ENCODE assay signal across 9 mouse cellular contexts in the genomic region with DNA sequence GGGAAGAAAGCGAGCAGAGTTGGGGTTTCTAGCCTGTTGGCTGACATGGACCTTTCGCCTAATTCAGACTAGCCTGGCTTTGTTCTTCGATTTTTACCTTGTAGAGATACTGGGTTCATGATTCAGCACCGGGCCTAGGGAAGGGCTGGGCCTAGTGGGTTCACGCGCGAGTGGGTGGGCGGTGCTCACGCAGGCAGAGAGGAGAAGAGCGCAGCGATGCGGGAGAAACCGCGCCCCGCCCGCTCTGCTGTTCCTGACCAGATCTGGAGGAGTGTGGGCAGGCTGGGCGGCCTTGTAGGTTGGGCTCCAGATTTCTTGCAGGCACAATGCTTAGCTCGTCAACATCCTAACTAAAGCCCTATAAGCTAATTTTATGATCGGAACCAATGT. TPM values are rescaled to one million over a fixed set of nuclear protein-coding genes. Genes with fewer than 3 reads are reported as not detected.
DNase-seq lines count a peak whose midpoint lies in the region; ATAC-seq and TF ChIP-seq lines count a peak whose summit lies in the region.
"Had no signal": no experiment of that assay in that cellular context is flagged by ENCODE, and none has a peak within 500 bp of the region (broad histone marks: within the 10 kb centered on the region; RNA-seq: fewer than 3 reads in every experiment).

No protein-coding gene starts in this region.

- DNase-seq in lung, postnatal 14 days: no peak
- DNase-seq in layer of hippocampus, adult 9-10 months (ENCODE audit: low spot score): peak; percentile 55
- DNase-seq in midbrain, embryonic 10.5 days (ENCODE audit: low spot score): peak; percentile 49
- DNase-seq in lung, adult 2 months: no peak

- H3K9ac ChIP-seq in lung, embryonic 16.5 days (ENCODE audit: low read length): no peak overlapping the region
- H3K9ac ChIP-seq in forebrain, embryonic 12.5 days: peak overlapping the region; percentile 81

- ATAC-seq in lung, embryonic 16.5 days (ENCODE audit: low read depth): no peak
- ATAC-seq in forebrain, embryonic 12.5 days (ENCODE audit: low FRiP score): peak; percentile 78
- ATAC-seq in inflammation-experienced regulatory T-cells, adult 6 months: no peak

- TF ChIP-seq CTCF in testis, adult 2 months (IDR thresholded peaks at IDR 0.05; ENCODE audit: control insufficient read depth, insufficient read depth, insufficient replicate concordance, low read depth, low read length): no peak
- no peak for TF ChIP-seq CTCF in lung, adult 2 months (IDR thresholded peaks at IDR 0.05; ENCODE audit: insufficient read depth, low read length)

- H3K9me3 ChIP-seq in lung, embryonic 16.5 days (ENCODE audit: control insufficient read depth, low read length): no peaks in the 10 kb centered on the region
- no peaks in the 10 kb centered on the region for H3K9me3 ChIP-seq in forebrain, embryonic 12.5 days
- no peaks in the 10 kb centered on the region for H3K9me3 ChIP-seq in midbrain, embryonic 10.5 days (replicated peaks)

- H3K4me3 ChIP-seq in lung, embryonic 16.5 days (ENCODE audit: low read length): no peak overlapping the region
- peak overlapping the region; percentile 54 for H3K4me3 ChIP-seq in forebrain, embryonic 12.5 days (replicated peaks)
- peak overlapping the region; percentile 74 for H3K4me3 ChIP-seq in midbrain, embryonic 10.5 days
- H3K4me3 ChIP-seq in testis, adult 2 months (ENCODE audit: control insufficient read depth, low read depth, low read length): peak overlapping the region; percentile 56
- H3K4me3 ChIP-seq in lung, adult 2 months (replicated peaks; ENCODE audit: extremely low read depth, low read depth, low read length): no peak overlapping the region

- H3K27ac ChIP-seq in lung, embryonic 16.5 days (ENCODE audit: low read length): no peak overlapping the region
- H3K27ac ChIP-seq in forebrain, embryonic 12.5 days: peak overlapping the region; percentile 95
- peak overlapping the region; percentile 93 for H3K27ac ChIP-seq in midbrain, embryonic 10.5 days (replicated peaks)
- no peak overlapping the region for H3K27ac ChIP-seq in testis, adult 2 months (ENCODE audit: control insufficient read depth, insufficient read depth, low read depth, low read length)
- H3K27ac ChIP-seq: macrophage had no signal

- peaks cover 9% of the 10 kb centered on the region; the same call in 1 of the 2 replicates for H3K4me1 ChIP-seq in lung, embryonic 16.5 days (replicated peaks; ENCODE audit: control insufficient read depth, insufficient read depth, low read length)
- peaks cover 18% of the 10 kb centered on the region for H3K4me1 ChIP-seq in forebrain, embryonic 12.5 days
- H3K4me1 ChIP-seq in midbrain, embryonic 10.5 days: peaks cover 21% of the 10 kb centered on the region
- peaks cover 7% of the 10 kb centered on the region for H3K4me1 ChIP-seq in testis, adult 2 months (ENCODE audit: control insufficient read depth, insufficient read depth, low read length)
- no peaks in the 10 kb centered on the region for H3K4me1 ChIP-seq in lung, adult 2 months (ENCODE audit: control insufficient read depth, insufficient read depth, low read length)

- H3K36me3 ChIP-seq in lung, embryonic 16.5 days (ENCODE audit: control insufficient read depth, insufficient read depth, low read length): no peaks in the 10 kb centered on the region
- H3K36me3 ChIP-seq in forebrain, embryonic 12.5 days (replicated peaks): no peaks in the 10 kb centered on the region
- no peaks in the 10 kb centered on the region for H3K36me3 ChIP-seq in midbrain, embryonic 10.5 days
- no peaks in the 10 kb centered on the region; the same call in 1 of the 2 replicates for H3K36me3 ChIP-seq in testis, adult 2 months (ENCODE audit: control insufficient read depth, insufficient read depth, low read length)

- H3K27me3 ChIP-seq in lung, embryonic 16.5 days (ENCODE audit: control insufficient read depth, insufficient read depth, low read depth, low read length): no peaks in the 10 kb centered on the region
- no peaks in the 10 kb centered on the region for H3K27me3 ChIP-seq in forebrain, embryonic 12.5 days
- no peaks in the 10 kb centered on the region for H3K27me3 ChIP-seq in midbrain, embryonic 10.5 days (ENCODE audit: low read depth, poor library complexity, severe bottlenecking)
- no peaks in the 10 kb centered on the region for H3K27me3 ChIP-seq in testis, adult 2 months (ENCODE audit: control insufficient read depth, insufficient read depth, low read length)

- H3K4me2 ChIP-seq in lung, embryonic 16.5 days (ENCODE audit: low read depth, low read length): peak overlapping the region; percentile 57
- H3K4me2 ChIP-seq in forebrain, embryonic 12.5 days: peak overlapping the region; percentile 76

- TF ChIP-seq POLR2A in testis, adult 2 months (IDR thresholded peaks at IDR 0.05; ENCODE audit: control insufficient read depth, low read depth, low read length): no peak
- no peak for TF ChIP-seq POLR2A in lung, adult 2 months (IDR thresholded peaks at IDR 0.05; ENCODE audit: borderline replicate concordance, extremely low read depth, low read depth, low read length)

- 43% methylated on average over 19 of the region's 19 CpGs for WGBS in lung, embryonic 16.5 days
- 18% methylated on average over 19 of the region's 19 CpGs for WGBS in forebrain, embryonic 12.5 days
- WGBS in midbrain, embryonic 10.5 days: 24% methylated on average over 19 of the region's 19 CpGs
- 66% methylated on average over 19 of the region's 19 CpGs for WGBS in lung, adult 2 months

RNA-seq across cellular contexts. Expression of a gene that starts 15.5 kb away (rescaled TPM):
- 30.8 and 31.0 TPM in 2 replicates for polyA plus RNA-seq in lung, embryonic 16.5 days (2015; fragmentation: Nextera tagmentation; extraction: Ambion mirVana)
- polyA plus RNA-seq in forebrain, embryonic 12.5 days (2016; fragmentation: Nextera tagmentation; extraction: Ambion mirVana): 36.7 and 36.8 TPM in 2 replicates
- polyA plus RNA-seq in midbrain, embryonic 10.5 days (2016; fragmentation: Nextera tagmentation; extraction: Ambion mirVana): 22.1 and 23.5 TPM in 2 replicates
- 5.1 and 5.6 TPM in 2 replicates for polyA plus RNA-seq in testis, adult 2 months (2012; rRNA removed)
- 1 to 10 TPM; 1.1 to 4.8 (median 4.6) TPM for polyA plus RNA-seq in inflammation-experienced regulatory T-cells, adult 6 months (2017; shearing (Covaris generic))
- 11.4 and 16.6 TPM in 2 replicates for polyA plus RNA-seq in lung, adult 2 months (2012; rRNA removed)

RNA-seq across cellular contexts. Expression of a gene that starts 16.1 kb away (rescaled TPM):
- polyA plus RNA-seq in lung, embryonic 16.5 days (2015; fragmentation: Nextera tagmentation; extraction: Ambion mirVana): 3.9 and 5.4 TPM in 2 replicates
- 53.8 and 63.2 TPM in 2 replicates for polyA plus RNA-seq in forebrain, embryonic 12.5 days (2016; fragmentation: Nextera tagmentation; extraction: Ambion mirVana)
- polyA plus RNA-seq in midbrain, embryonic 10.5 days (2016; fragmentation: Nextera tagmentation; extraction: Ambion mirVana): 22.1 and 35.0 TPM in 2 replicates
- 49.1 and 54.4 TPM in 2 replicates for polyA plus RNA-seq in testis, adult 2 months (2012; rRNA removed)
- polyA plus RNA-seq in inflammation-experienced regulatory T-cells, adult 6 months (2017; shearing (Covaris generic)): under 1 TPM; 0.10 to 0.75 (median 0.42) TPM
- polyA plus RNA-seq in lung, adult 2 months (2012; rRNA removed): 1.3 and 2.0 TPM in 2 replicates

Comparison
In these comparisons a context has a peak if more than half of its experiments do, and no peak if none do; other contexts are left out.
1. H3K27ac ChIP-seq: peak in forebrain, embryonic 12.5 days (single experiment) and midbrain, embryonic 10.5 days (single experiment); none in lung, embryonic 16.5 days (single experiment) and testis, adult 2 months (single experiment).
2. H3K4me3 ChIP-seq: peak in forebrain, embryonic 12.5 days (single experiment), midbrain, embryonic 10.5 days (single experiment) and testis, adult 2 months (single experiment); none in lung, embryonic 16.5 days (single experiment) and lung, adult 2 months (single experiment).
3. DNase-seq: peak in layer of hippocampus, adult 9-10 months (single experiment) and midbrain, embryonic 10.5 days (single experiment); none in lung, postnatal 14 days (single experiment) and lung, adult 2 months (single experiment).